Mouse (Mus musculus): ENCODE results near the gene Piwil4. TPM values are rescaled to one million over a fixed set of nuclear protein-coding genes. Genes with fewer than 3 reads are reported as not detected.

Piwil4 gene
- polyA plus RNA-seq, 1 experiment from 2014 or later, result 9.1 TPM

DNA sequence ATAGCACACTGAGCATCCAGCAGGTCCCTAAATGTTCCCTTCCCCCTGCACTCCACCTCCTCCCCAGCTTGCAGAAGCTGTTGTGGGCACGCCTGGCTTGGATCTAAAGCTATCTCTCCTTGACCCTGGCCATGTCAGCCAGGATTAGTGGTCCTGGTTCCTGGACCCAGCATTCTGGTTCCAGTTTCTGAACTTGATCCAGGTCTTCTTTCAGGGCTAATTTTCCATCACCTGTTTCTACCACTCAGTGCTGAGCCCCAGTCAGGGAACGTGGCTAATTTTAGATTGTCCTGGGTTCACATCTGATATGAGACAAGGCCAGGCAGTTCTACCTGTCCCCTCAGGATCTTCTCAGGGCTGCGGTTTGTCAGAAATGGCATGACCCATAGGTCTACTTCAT, 74.5 kb downstream of the Piwil4 start:
- no peak overlapping the region for H3K4me2 ChIP-seq (replicated peaks; ENCODE audit: low read depth, low read length)
- no peak overlapping the region for H3K4me3 ChIP-seq (ENCODE audit: low read depth, low read length)
- no peaks in the 10 kb centered on the region for H3K9me3 ChIP-seq (ENCODE audit: low read length)
- 86% methylated on average over 3 of the region's 3 CpGs for WGBS
- H3K27ac ChIP-seq (ENCODE audit: low read length), result no peak overlapping the region
- DNase-seq (ENCODE audit: low spot score) (no peak), ATAC-seq (no peak)
- no peaks in the 10 kb centered on the region for H3K4me1 ChIP-seq (ENCODE audit: insufficient read depth, low read depth, low read length)
- TF ChIP-seq EP300 (IDR thresholded peaks at IDR 0.05) (no peak), CTCF (IDR thresholded peaks at IDR 0.05) (no peak)
- no peaks in the 10 kb centered on the region for H3K36me3 ChIP-seq (ENCODE audit: insufficient read depth, low read length)
- H3K9ac ChIP-seq (replicated peaks; ENCODE audit: low read depth), result no peak overlapping the region
- no peaks in the 10 kb centered on the region for H3K27me3 ChIP-seq (replicated peaks; ENCODE audit: insufficient read depth, low read length)

DNA sequence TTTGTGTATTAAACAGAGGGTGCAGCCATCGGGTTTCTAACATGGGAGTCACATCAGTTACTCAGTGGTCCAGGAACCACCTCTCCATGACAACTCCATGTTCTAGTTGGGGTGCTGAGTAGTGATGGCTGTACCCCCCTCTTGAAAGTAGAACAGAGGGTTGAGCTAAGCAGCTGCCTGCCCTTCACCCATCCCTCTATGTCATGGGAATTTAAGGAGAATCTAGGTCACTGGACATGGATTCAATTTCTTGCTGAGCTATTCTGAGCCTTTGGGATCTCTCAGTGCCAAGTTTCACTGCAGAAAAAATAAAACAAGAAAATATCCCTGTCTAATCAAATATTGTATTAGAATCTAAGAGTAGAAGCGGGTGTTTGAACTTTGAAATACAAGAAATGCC, 76.9 kb downstream of the Piwil4 start:
- no peak overlapping the region for H3K27ac ChIP-seq (ENCODE audit: low read length)

DNA sequence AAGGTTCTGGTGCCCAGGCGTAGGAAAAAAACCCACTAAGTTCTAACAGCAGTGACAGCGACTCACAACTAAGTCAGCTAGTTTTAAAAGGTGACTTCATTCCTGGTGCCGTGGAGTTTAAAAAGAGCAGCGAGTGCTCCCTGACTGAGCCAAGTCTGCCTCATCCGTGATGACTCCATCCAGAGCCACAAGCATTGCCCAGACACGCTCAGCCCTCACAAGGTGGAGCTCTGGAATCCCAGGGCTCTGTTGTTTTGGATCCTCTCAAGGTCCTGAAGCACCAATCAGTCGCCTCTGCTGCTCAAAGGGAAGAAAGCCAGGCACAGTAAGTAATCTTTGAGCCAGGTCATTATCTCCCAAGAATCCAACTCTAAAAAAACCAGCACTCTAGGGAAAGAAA, 77.7 kb downstream of the Piwil4 start:
- no peaks in the 10 kb centered on the region for H3K4me1 ChIP-seq (ENCODE audit: insufficient read depth, low read depth, low read length)
- ATAC-seq, result no peak
- no peak overlapping the region for H3K4me2 ChIP-seq (replicated peaks; ENCODE audit: low read depth, low read length)
- no peak overlapping the region for H3K27ac ChIP-seq (ENCODE audit: low read length)
- H3K27me3 ChIP-seq (replicated peaks; ENCODE audit: insufficient read depth, low read length), result no peaks in the 10 kb centered on the region
- whole genome bisulfite sequencing, result 77% methylated on average over 7 of the region's 7 CpGs
- TF ChIP-seq CTCF (IDR thresholded peaks at IDR 0.05), result no peak
- no peak for TF ChIP-seq EP300 (IDR thresholded peaks at IDR 0.05)
- no peaks in the 10 kb centered on the region for H3K9me3 ChIP-seq (ENCODE audit: low read length)
- H3K36me3 ChIP-seq (ENCODE audit: insufficient read depth, low read length), result no peaks in the 10 kb centered on the region
- H3K9ac ChIP-seq (replicated peaks; ENCODE audit: low read depth), result no peak overlapping the region
- no peak for DNase-seq (ENCODE audit: low spot score)
- no peak overlapping the region for H3K4me3 ChIP-seq (ENCODE audit: low read depth, low read length)

More for the DNA sequence above, 76.9 kb downstream of the Piwil4 start:
- no peak for ATAC-seq
- H3K27me3 ChIP-seq (replicated peaks; ENCODE audit: insufficient read depth, low read length), result no peaks in the 10 kb centered on the region
- no peak overlapping the region for H3K4me3 ChIP-seq (ENCODE audit: low read depth, low read length)
- no peak for DNase-seq (ENCODE audit: low spot score)
- no peaks in the 10 kb centered on the region for H3K36me3 ChIP-seq (ENCODE audit: insufficient read depth, low read length)
- H3K4me1 ChIP-seq (ENCODE audit: insufficient read depth, low read depth, low read length), result no peaks in the 10 kb centered on the region
- 91% methylated on average over 2 of the region's 2 CpGs for WGBS
- H3K4me2 ChIP-seq (replicated peaks; ENCODE audit: low read depth, low read length), result no peak overlapping the region
- H3K9ac ChIP-seq (replicated peaks; ENCODE audit: low read depth), result no peak overlapping the region
- no peak for TF ChIP-seq CTCF (IDR thresholded peaks at IDR 0.05)
- TF ChIP-seq EP300 (IDR thresholded peaks at IDR 0.05), result no peak
- H3K9me3 ChIP-seq (ENCODE audit: low read length), result no peaks in the 10 kb centered on the region

DNA sequence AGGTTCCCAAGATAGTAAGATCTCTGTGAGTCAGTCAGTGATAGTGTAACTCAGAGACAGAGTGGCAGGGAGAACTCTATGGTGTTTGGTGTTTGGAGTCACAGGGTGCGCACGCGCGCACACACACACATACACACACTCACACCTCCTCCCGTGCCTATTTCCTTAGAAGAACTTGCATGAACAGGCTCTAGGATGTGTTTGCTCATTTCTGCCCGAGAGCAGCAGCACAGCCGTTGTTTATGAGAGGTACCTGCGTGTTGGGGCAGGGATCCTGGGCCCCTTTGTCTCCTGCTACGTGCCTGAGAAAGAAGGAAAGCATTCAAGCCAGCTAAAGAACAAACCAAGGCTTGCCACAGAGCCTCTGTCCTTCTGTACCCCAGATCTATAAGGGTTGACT, 78.4 kb downstream of the Piwil4 start:
- no peaks in the 10 kb centered on the region for H3K27me3 ChIP-seq (replicated peaks; ENCODE audit: insufficient read depth, low read length)
- ATAC-seq, result no peak
- H3K9me3 ChIP-seq (ENCODE audit: low read length), result no peaks in the 10 kb centered on the region
- TF ChIP-seq CTCF (IDR thresholded peaks at IDR 0.05), result no peak
- TF ChIP-seq EP300 (IDR thresholded peaks at IDR 0.05), result no peak
- H3K4me2 ChIP-seq (replicated peaks; ENCODE audit: low read depth, low read length), result no peak overlapping the region
- no peaks in the 10 kb centered on the region for H3K36me3 ChIP-seq (ENCODE audit: insufficient read depth, low read length)
- DNase-seq (ENCODE audit: low spot score), result no peak
- WGBS, result 82% methylated on average over 9 of the region's 9 CpGs
- H3K9ac ChIP-seq (replicated peaks; ENCODE audit: low read depth), result no peak overlapping the region
- H3K4me3 ChIP-seq (ENCODE audit: low read depth, low read length), result no peak overlapping the region
- H3K4me1 ChIP-seq (ENCODE audit: insufficient read depth, low read depth, low read length), result no peaks in the 10 kb centered on the region
- H3K27ac ChIP-seq (ENCODE audit: low read length), result no peak overlapping the region

DNA sequence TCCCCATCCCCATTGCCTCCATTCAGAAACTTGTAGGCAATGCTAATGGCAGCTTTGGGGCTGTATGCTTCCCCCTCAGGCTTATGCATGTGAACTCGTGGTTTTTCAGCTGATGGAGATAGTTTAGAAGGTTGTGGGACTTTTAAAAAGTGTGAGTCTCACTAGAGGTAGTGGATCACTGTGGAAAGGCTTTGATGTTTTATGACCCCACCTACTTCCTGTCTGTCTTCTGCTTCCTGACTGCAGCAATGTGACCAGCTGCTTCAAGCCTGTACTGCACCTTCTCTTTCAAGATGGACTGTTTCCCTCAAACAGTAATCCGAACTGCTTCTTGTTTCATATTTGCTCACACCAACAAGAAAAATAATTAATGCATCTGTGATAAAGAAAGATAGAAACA, 82.6 kb downstream of the Piwil4 start:
- Histone ChIP-seq H3K27ac (ENCODE audit: low read length) (no peak overlapping the region), H3K4me1 (ENCODE audit: insufficient read depth, low read depth, low read length) (no peaks in the 10 kb centered on the region), H3K4me2 (replicated peaks; ENCODE audit: low read depth, low read length) (no peak overlapping the region), H3K9ac (replicated peaks; ENCODE audit: low read depth) (no peak overlapping the region), H3K36me3 (ENCODE audit: insufficient read depth, low read length) (no peaks in the 10 kb centered on the region), H3K27me3 (replicated peaks; ENCODE audit: insufficient read depth, low read length) (no peaks in the 10 kb centered on the region), H3K9me3 (ENCODE audit: low read length) (no peaks in the 10 kb centered on the region), H3K4me3 (ENCODE audit: low read depth, low read length) (no peak overlapping the region)
- DNase-seq (ENCODE audit: low spot score) (no peak), ATAC-seq (no peak)
- TF ChIP-seq EP300 (IDR thresholded peaks at IDR 0.05) (no peak), CTCF (IDR thresholded peaks at IDR 0.05) (no peak)
- WGBS, result 24% methylated on average over 2 of the region's 2 CpGs

DNA sequence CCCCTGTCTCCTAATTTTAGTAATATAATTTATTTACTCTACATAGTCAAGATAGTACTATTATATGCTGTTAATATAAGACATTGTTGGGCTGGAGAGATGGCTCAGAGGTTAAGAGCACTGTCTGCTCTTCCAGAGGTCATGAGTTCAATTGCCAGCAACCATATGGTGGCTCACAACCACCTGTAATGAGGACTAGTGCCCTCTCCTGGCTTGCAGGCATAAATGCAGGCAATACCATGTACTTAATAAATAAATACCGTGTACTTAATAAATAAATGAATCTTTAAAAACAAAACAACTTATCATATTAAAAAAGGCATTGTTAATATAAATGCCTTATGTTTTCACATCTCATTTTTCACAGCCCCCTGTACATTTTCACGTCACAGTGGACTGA, 86.5 kb downstream of the Piwil4 start:
- no peaks in the 10 kb centered on the region for H3K4me1 ChIP-seq (ENCODE audit: insufficient read depth, low read depth, low read length)
- DNase-seq (ENCODE audit: low spot score), result no peak
- no peaks in the 10 kb centered on the region for H3K36me3 ChIP-seq (ENCODE audit: insufficient read depth, low read length)
- H3K4me2 ChIP-seq (replicated peaks; ENCODE audit: low read depth, low read length), result no peak overlapping the region
- no peaks in the 10 kb centered on the region for H3K27me3 ChIP-seq (replicated peaks; ENCODE audit: insufficient read depth, low read length)
- no peak overlapping the region for H3K9ac ChIP-seq (replicated peaks; ENCODE audit: low read depth)
- H3K4me3 ChIP-seq (ENCODE audit: low read depth, low read length), result no peak overlapping the region
- TF ChIP-seq EP300 (IDR thresholded peaks at IDR 0.05) (no peak), CTCF (IDR thresholded peaks at IDR 0.05) (peak; percentile 50)
- 71% methylated on average over 2 of the region's 2 CpGs for WGBS
- ATAC-seq, result no peak
- no peaks in the 10 kb centered on the region for H3K9me3 ChIP-seq (ENCODE audit: low read length)
- H3K27ac ChIP-seq (ENCODE audit: low read length), result no peak overlapping the region

DNA sequence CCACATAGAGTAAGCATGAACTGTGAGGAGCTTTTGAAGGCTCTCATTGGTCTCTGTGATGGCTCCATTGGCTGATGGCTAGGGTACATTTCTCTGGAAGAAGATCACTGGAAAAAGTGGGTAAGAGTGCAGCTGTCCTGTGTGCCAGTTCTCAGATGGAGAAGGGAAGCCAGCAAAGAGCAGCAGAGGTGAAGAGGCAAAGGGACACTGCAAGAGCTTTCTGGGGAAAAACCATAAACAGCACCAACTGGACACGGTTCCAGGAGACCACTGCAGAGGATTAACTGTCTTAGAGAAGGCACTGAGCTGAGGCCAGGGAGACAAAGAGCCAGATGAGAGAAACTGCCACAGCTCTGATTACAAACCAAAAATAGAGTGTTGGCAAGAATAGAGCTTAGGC, 87.8 kb downstream of the Piwil4 start:
- Histone ChIP-seq H3K4me3 (ENCODE audit: low read depth, low read length) (no peak overlapping the region), H3K9ac (replicated peaks; ENCODE audit: low read depth) (no peak overlapping the region), H3K27ac (ENCODE audit: low read length) (no peak overlapping the region), H3K27me3 (replicated peaks; ENCODE audit: insufficient read depth, low read length) (no peaks in the 10 kb centered on the region), H3K4me1 (ENCODE audit: insufficient read depth, low read depth, low read length) (no peaks in the 10 kb centered on the region), H3K9me3 (ENCODE audit: low read length) (no peaks in the 10 kb centered on the region), H3K36me3 (ENCODE audit: insufficient read depth, low read length) (no peaks in the 10 kb centered on the region), H3K4me2 (replicated peaks; ENCODE audit: low read depth, low read length) (no peak overlapping the region)
- TF ChIP-seq EP300 (IDR thresholded peaks at IDR 0.05) (no peak), CTCF (IDR thresholded peaks at IDR 0.05) (no peak)
- ATAC-seq, result no peak
- WGBS, result 73% methylated on average over 1 of the region's 1 CpGs
- DNase-seq (ENCODE audit: low spot score), result no peak
